Mouse (Mus musculus) layer of hippocampus, adult 8-10 months (tissue): ENCODE results near the gene Eml6. TPM values are rescaled to one million over a fixed set of nuclear protein-coding genes. Genes with fewer than 3 reads are reported as not detected.

Experiments
- DNase-seq, 2 experiments: peaks; one replicate each; pipeline ENCODE4 v3.0.0; 2022; ENCODE audit warnings: low spot score in 2 of 2
- total RNA-seq, 4 experiments: library from RNA; stranded (reverse); gene quantifications; 2 replicates each; pipeline ENCODE4 v1.2.4; 2022

Gene Eml6
- total RNA-seq, 4 experiments from 2014 or later = 19.4 to 32.4 (median 25.4) TPM

- no peak for DNase-seq
These were observed 276.4 kb downstream of the Eml6 start for GRCm38 (mm10) chr11:29749468-29749829.

GRCm38 (mm10) chr11:29748750-29749467 lies 276.9 kb downstream of the Eml6 start:
- DNase-seq = no peak

GRCm38 (mm10) chr11:29747881-29748280 lies 278.0 kb downstream of the Eml6 start:
- no peak for DNase-seq

GRCm38 (mm10) chr11:29747365-29747764 lies 278.5 kb downstream of the Eml6 start:
- DNase-seq = no peak

- no peak for DNase-seq
These were observed 279.6 kb downstream of the Eml6 start for GRCm38 (mm10) chr11:29746203-29746602.

GRCm38 (mm10) chr11:29745513-29745912 lies 280.3 kb downstream of the Eml6 start:
- DNase-seq = no peak

GRCm38 (mm10) chr11:29744760-29745430 lies 280.9 kb downstream of the Eml6 start:
- DNase-seq = no peak

- no peak for DNase-seq
These were observed 286.1 kb downstream of the Eml6 start for GRCm38 (mm10) chr11:29739752-29740151.

GRCm38 (mm10) chr11:29727901-29728300 lies 297.9 kb downstream of the Eml6 start:
- DNase-seq = no peak

- DNase-seq = no peak
These were observed 300.2 kb downstream of the Eml6 start for GRCm38 (mm10) chr11:29725610-29726009.

- no peak for DNase-seq
These were observed 300.7 kb downstream of the Eml6 start for GRCm38 (mm10) chr11:29725167-29725566.

GRCm38 (mm10) chr11:29724213-29724612 lies 301.6 kb downstream of the Eml6 start:
- DNase-seq = no peak

- no peak for DNase-seq
These were observed 306.2 kb downstream of the Eml6 start for GRCm38 (mm10) chr11:29719597-29719996.

GRCm38 (mm10) chr11:29718541-29718940 lies 307.3 kb downstream of the Eml6 start:
- DNase-seq = peak in 1 of 2 experiments; percentile 30

GRCm38 (mm10) chr11:29715499-29715898 lies 310.3 kb downstream of the Eml6 start:
- DNase-seq = no peak

- no peak for DNase-seq
These were observed 311.0 kb downstream of the Eml6 start for GRCm38 (mm10) chr11:29714789-29715188.

- DNase-seq = no peak
These were observed 311.7 kb downstream of the Eml6 start for GRCm38 (mm10) chr11:29714114-29714513.

- DNase-seq = no peak
These were observed 316.3 kb downstream of the Eml6 start for GRCm38 (mm10) chr11:29709512-29709911.

GRCm38 (mm10) chr11:29706845-29707244 lies 319.0 kb downstream of the Eml6 start:
- DNase-seq = no peak

- DNase-seq = no peak
These were observed 320.6 kb downstream of the Eml6 start for GRCm38 (mm10) chr11:29705263-29705662.

GRCm38 (mm10) chr11:29702721-29703120 lies 323.1 kb downstream of the Eml6 start:
- DNase-seq = no peak

- no peak for DNase-seq
These were observed 331.1 kb downstream of the Eml6 start for GRCm38 (mm10) chr11:29694754-29695153.
